Mouse (Mus musculus): ENCODE results near the gene Vps4b. TPM values are rescaled to one million over a fixed set of nuclear protein-coding genes. Genes with fewer than 3 reads are reported as not detected.
A peak's percentile ranks its signal among the peaks of the same experiment; 100 is the strongest.
"Not testable (repeated sequence)": the region's sequence is repeated elsewhere in the genome, so short reads cannot be mapped to it uniquely, and the experiment has no call there.

Gene Vps4b
- polyA plus RNA-seq, 1 experiment from 2014 or later: 56.5 TPM

- ATAC-seq: no peak
These were observed 55.8 kb downstream of the Vps4b start for GRCm38 (mm10) chr1:106740735-106741134.

GRCm38 (mm10) chr1:106739810-106740209 lies 56.7 kb downstream of the Vps4b start:
- Histone ChIP-seq H3K9me3 (ENCODE audit: low read length) (no peaks in the 10 kb centered on the region), H3K27ac (ENCODE audit: low read length) (no peak overlapping the region), H3K27me3 (replicated peaks; ENCODE audit: insufficient read depth, low read length) (no peaks in the 10 kb centered on the region), H3K36me3 (ENCODE audit: insufficient read depth, low read length) (peaks cover 9% of the 10 kb centered on the region; the same call in 1 of the 2 replicates), H3K4me3 (ENCODE audit: low read depth, low read length) (no peak overlapping the region), H3K4me1 (ENCODE audit: insufficient read depth, low read depth, low read length) (no peaks in the 10 kb centered on the region), H3K9ac (replicated peaks; ENCODE audit: low read depth) (no peak overlapping the region), H3K4me2 (replicated peaks; ENCODE audit: low read depth, low read length) (no peak overlapping the region)
- ATAC-seq (no peak), DNase-seq (ENCODE audit: low spot score) (no peak)
- no peak for TF ChIP-seq CTCF (IDR thresholded peaks at IDR 0.05)
- no peak for TF ChIP-seq EP300 (IDR thresholded peaks at IDR 0.05)
- 84% methylated on average over 5 of the region's 5 CpGs for WGBS

More at GRCm38 (mm10) chr1:106740735-106741134, 55.8 kb downstream of the Vps4b start:
- Histone ChIP-seq H3K4me1 (ENCODE audit: insufficient read depth, low read depth, low read length) (no peaks in the 10 kb centered on the region), H3K4me3 (ENCODE audit: low read depth, low read length) (no peak overlapping the region), H3K36me3 (ENCODE audit: insufficient read depth, low read length) (peaks cover 9% of the 10 kb centered on the region; the same call in 1 of the 2 replicates), H3K4me2 (replicated peaks; ENCODE audit: low read depth, low read length) (no peak overlapping the region), H3K9ac (replicated peaks; ENCODE audit: low read depth) (no peak overlapping the region), H3K9me3 (ENCODE audit: low read length) (no peaks in the 10 kb centered on the region), H3K27me3 (replicated peaks; ENCODE audit: insufficient read depth, low read length) (no peaks in the 10 kb centered on the region), H3K27ac (ENCODE audit: low read length) (no peak overlapping the region)
- WGBS: 94% methylated on average over 4 of the region's 4 CpGs
- no peak for DNase-seq (ENCODE audit: low spot score)
- TF ChIP-seq CTCF (IDR thresholded peaks at IDR 0.05): no peak

- Histone ChIP-seq H3K27me3 (replicated peaks; ENCODE audit: insufficient read depth, low read length) (no peaks in the 10 kb centered on the region), H3K4me3 (ENCODE audit: low read depth, low read length) (no peak overlapping the region), H3K4me2 (replicated peaks; ENCODE audit: low read depth, low read length) (no peak overlapping the region), H3K36me3 (ENCODE audit: insufficient read depth, low read length) (peaks cover 7% of the 10 kb centered on the region; the same call in 1 of the 2 replicates), H3K27ac (ENCODE audit: low read length) (no peak overlapping the region), H3K4me1 (ENCODE audit: insufficient read depth, low read depth, low read length) (no peaks in the 10 kb centered on the region), H3K9me3 (ENCODE audit: low read length) (no peaks in the 10 kb centered on the region), H3K9ac (replicated peaks; ENCODE audit: low read depth) (no peak overlapping the region)
- no peak for DNase-seq (ENCODE audit: low spot score)
- WGBS: 92% methylated on average over 3 of the region's 3 CpGs
- TF ChIP-seq CTCF (IDR thresholded peaks at IDR 0.05) (peak; percentile 60), EP300 (IDR thresholded peaks at IDR 0.05) (no peak)
- no peak for ATAC-seq
These were observed 58.4 kb downstream of the Vps4b start for GRCm38 (mm10) chr1:106738092-106738491.

- Histone ChIP-seq H3K9me3 (ENCODE audit: low read length) (no peaks in the 10 kb centered on the region), H3K4me2 (replicated peaks; ENCODE audit: low read depth, low read length) (no peak overlapping the region), H3K27ac (ENCODE audit: low read length) (no peak overlapping the region), H3K36me3 (ENCODE audit: insufficient read depth, low read length) (peaks cover 3% of the 10 kb centered on the region; the same call in 1 of the 2 replicates), H3K27me3 (replicated peaks; ENCODE audit: insufficient read depth, low read length) (no peaks in the 10 kb centered on the region), H3K9ac (replicated peaks; ENCODE audit: low read depth) (no peak overlapping the region), H3K4me3 (ENCODE audit: low read depth, low read length) (no peak overlapping the region), H3K4me1 (ENCODE audit: insufficient read depth, low read depth, low read length) (no peaks in the 10 kb centered on the region)
- no peak for TF ChIP-seq CTCF (IDR thresholded peaks at IDR 0.05)
- TF ChIP-seq EP300 (IDR thresholded peaks at IDR 0.05): no peak
- no peak for DNase-seq (ENCODE audit: low spot score)
- no peak for ATAC-seq
- WGBS: 91% methylated on average over 8 of the region's 8 CpGs
These were observed 60.3 kb downstream of the Vps4b start for GRCm38 (mm10) chr1:106736211-106736610.

GRCm38 (mm10) chr1:106735586-106735985 lies 60.9 kb downstream of the Vps4b start:
- no peak for ATAC-seq

GRCm38 (mm10) chr1:106722061-106722460 lies 74.5 kb downstream of the Vps4b start:
- TF ChIP-seq EP300 (IDR thresholded peaks at IDR 0.05) (no peak), CTCF (IDR thresholded peaks at IDR 0.05) (no peak)
- WGBS: 58% methylated on average over 5 of the region's 5 CpGs
- Histone ChIP-seq H3K9ac (replicated peaks; ENCODE audit: low read depth) (no peak overlapping the region), H3K4me3 (ENCODE audit: low read depth, low read length) (no peak overlapping the region), H3K27ac (ENCODE audit: low read length) (no peak overlapping the region), H3K4me1 (ENCODE audit: insufficient read depth, low read depth, low read length) (no peaks in the 10 kb centered on the region), H3K9me3 (ENCODE audit: low read length) (no peaks in the 10 kb centered on the region), H3K4me2 (replicated peaks; ENCODE audit: low read depth, low read length) (no peak overlapping the region), H3K36me3 (ENCODE audit: insufficient read depth, low read length) (no peaks in the 10 kb centered on the region; the same call in 1 of the 2 replicates), H3K27me3 (replicated peaks; ENCODE audit: insufficient read depth, low read length) (no peaks in the 10 kb centered on the region)
- DNase-seq (ENCODE audit: low spot score): no peak
- no peak for ATAC-seq

More at GRCm38 (mm10) chr1:106735586-106735985, 60.9 kb downstream of the Vps4b start:
- Histone ChIP-seq H3K4me1 (ENCODE audit: insufficient read depth, low read depth, low read length) (no peaks in the 10 kb centered on the region), H3K9me3 (ENCODE audit: low read length) (no peaks in the 10 kb centered on the region), H3K27ac (ENCODE audit: low read length) (no peak overlapping the region), H3K9ac (replicated peaks; ENCODE audit: low read depth) (no peak overlapping the region), H3K27me3 (replicated peaks; ENCODE audit: insufficient read depth, low read length) (no peaks in the 10 kb centered on the region), H3K4me3 (ENCODE audit: low read depth, low read length) (no peak overlapping the region), H3K36me3 (ENCODE audit: insufficient read depth, low read length) (peaks cover 3% of the 10 kb centered on the region; the same call in 1 of the 2 replicates), H3K4me2 (replicated peaks; ENCODE audit: low read depth, low read length) (no peak overlapping the region)
- WGBS: 64% methylated on average over 2 of the region's 2 CpGs
- DNase-seq (ENCODE audit: low spot score): peak; percentile 51
- peak; percentile 74 for TF ChIP-seq CTCF (IDR thresholded peaks at IDR 0.05)
- TF ChIP-seq EP300 (IDR thresholded peaks at IDR 0.05): no peak

- WGBS: 60% methylated on average over 7 of the region's 7 CpGs
- not testable (repeated sequence) for H3K9ac ChIP-seq (replicated peaks; ENCODE audit: low read depth); H3K36me3 ChIP-seq (ENCODE audit: insufficient read depth, low read length); H3K27ac ChIP-seq (ENCODE audit: low read length); H3K9me3 ChIP-seq (ENCODE audit: low read length); DNase-seq (ENCODE audit: low spot score); H3K4me2 ChIP-seq (replicated peaks; ENCODE audit: low read depth, low read length); H3K27me3 ChIP-seq (replicated peaks; ENCODE audit: insufficient read depth, low read length); H3K4me1 ChIP-seq (ENCODE audit: insufficient read depth, low read depth, low read length); ATAC-seq; H3K4me3 ChIP-seq (ENCODE audit: low read depth, low read length)
These were observed 78.8 kb downstream of the Vps4b start for GRCm38 (mm10) chr1:106717736-106718135.

Data from lung, postnatal 0 days (tissue).